Mouse (Mus musculus): ENCODE measurements around the gene Cpe. TPM values are rescaled to one million over a fixed set of nuclear protein-coding genes. Genes with fewer than 3 reads are reported as not detected.

The Cpe gene
- polyA plus RNA-seq, 1 experiment from 2014 or later, result 723 TPM

DNA sequence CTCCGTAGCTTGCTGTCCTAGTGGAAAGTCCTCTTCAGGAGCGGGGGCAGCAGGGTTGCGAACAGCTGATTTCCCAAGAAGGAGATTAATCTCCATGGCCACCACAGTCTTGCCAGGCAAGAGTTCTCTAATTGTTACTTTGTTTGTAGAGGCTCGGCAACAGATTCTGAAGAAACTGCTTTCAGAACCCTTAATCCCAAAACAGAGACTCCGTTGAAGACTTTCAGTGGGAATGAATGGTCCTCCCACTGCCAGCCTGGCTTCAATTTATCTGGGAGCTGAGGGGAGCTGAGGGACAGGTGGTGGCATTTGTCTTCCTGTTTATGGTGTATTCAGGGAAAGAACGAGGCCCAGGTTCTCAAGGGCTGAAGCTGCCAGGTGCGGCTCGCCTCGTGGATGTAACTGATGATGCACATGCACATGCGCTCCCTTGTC, 68.2 kb downstream of the Cpe start:
- no peaks in the 10 kb centered on the region for H3K27me3 ChIP-seq
- no peak overlapping the region for H3K9ac ChIP-seq
- H3K4me2 ChIP-seq, result no peak overlapping the region
- no peak overlapping the region for H3K4me3 ChIP-seq
- 48% methylated on average over 10 of the region's 10 CpGs for WGBS
- H3K36me3 ChIP-seq, result no peaks in the 10 kb centered on the region
- H3K4me1 ChIP-seq (replicated peaks), result peaks cover 20% of the 10 kb centered on the region
- ATAC-seq (ENCODE audit: low FRiP score, low read depth), result no peak
- H3K27ac ChIP-seq (replicated peaks), result peak overlapping the region; percentile 36
- no peaks in the 10 kb centered on the region for H3K9me3 ChIP-seq

- no peak overlapping the region for H3K9ac ChIP-seq
- no peaks in the 10 kb centered on the region for H3K9me3 ChIP-seq
- no peak for ATAC-seq (ENCODE audit: low FRiP score, low read depth)
- H3K4me3 ChIP-seq, result no peak overlapping the region
- WGBS, result 65% methylated on average over 7 of the region's 7 CpGs
- H3K4me2 ChIP-seq, result no peak overlapping the region
- no peak overlapping the region; the same call in 1 of the 2 replicates for H3K27ac ChIP-seq (replicated peaks)
- H3K4me1 ChIP-seq (replicated peaks), result peaks cover 19% of the 10 kb centered on the region
- H3K27me3 ChIP-seq, result no peaks in the 10 kb centered on the region
- peaks cover 6% of the 10 kb centered on the region for H3K36me3 ChIP-seq
Measured at GRCm38 (mm10) chr8:64620365-64621150, 72.3 kb downstream of the Cpe start.

DNA sequence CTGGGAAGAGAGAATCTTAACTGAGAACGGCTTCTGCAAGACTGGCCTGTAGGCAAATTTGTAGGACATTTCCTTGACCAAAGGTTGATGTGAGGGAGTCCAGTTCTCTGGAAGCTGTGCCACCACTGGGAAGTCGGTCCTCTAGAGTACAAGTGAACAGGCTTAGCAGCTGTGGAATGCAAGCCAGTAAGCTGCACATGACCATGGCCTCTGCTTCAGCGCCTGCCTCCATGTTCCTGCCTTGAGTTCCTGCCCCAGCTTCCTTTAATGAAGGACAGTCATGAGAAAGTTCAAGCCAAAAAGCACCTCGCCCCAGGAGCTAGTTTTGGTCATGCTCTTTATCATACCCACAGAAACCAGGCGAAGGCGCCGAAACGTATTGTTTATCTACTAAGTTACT, 73.2 kb downstream of the Cpe start:
- no peak overlapping the region for H3K4me3 ChIP-seq
- peaks cover 12% of the 10 kb centered on the region for H3K4me1 ChIP-seq (replicated peaks)
- no peak overlapping the region for H3K9ac ChIP-seq
- ATAC-seq (ENCODE audit: low FRiP score, low read depth), result no peak
- H3K9me3 ChIP-seq, result no peaks in the 10 kb centered on the region
- H3K27me3 ChIP-seq, result no peaks in the 10 kb centered on the region
- H3K36me3 ChIP-seq, result peaks cover 12% of the 10 kb centered on the region
- H3K4me2 ChIP-seq, result no peak overlapping the region
- no peak overlapping the region for H3K27ac ChIP-seq (replicated peaks)
- WGBS, result 94% methylated on average over 8 of the region's 8 CpGs

DNA sequence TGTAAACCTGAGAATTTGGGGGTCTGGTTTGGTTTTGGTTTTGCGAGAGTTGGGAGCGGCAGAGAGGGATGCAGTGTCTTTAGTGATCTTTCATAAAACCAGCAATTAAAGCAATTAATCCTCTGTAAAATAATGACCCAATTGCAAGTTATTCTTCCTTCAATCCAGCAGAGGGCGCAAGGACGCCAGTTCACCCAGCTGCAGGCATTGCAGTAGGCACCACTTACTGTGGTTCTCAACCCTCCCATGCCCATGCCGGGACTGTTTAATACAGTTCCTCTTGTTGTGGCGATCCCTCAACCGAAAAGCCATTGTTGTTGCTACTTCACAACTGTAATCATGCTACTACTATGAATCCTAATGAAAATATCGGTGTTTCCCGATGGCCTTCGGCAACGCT, 74.2 kb downstream of the Cpe start:
- no peak overlapping the region for H3K27ac ChIP-seq (replicated peaks)

GRCm38 (mm10) chr8:64616566-64616965, 76.3 kb downstream of the Cpe start:
- Histone ChIP-seq H3K4me2 (no peak overlapping the region), H3K27me3 (no peaks in the 10 kb centered on the region), H3K4me1 (replicated peaks) (peaks cover 9% of the 10 kb centered on the region; the same call in 1 of the 2 replicates), H3K9me3 (no peaks in the 10 kb centered on the region), H3K4me3 (no peak overlapping the region), H3K27ac (replicated peaks) (no peak overlapping the region), H3K36me3 (peaks cover 12% of the 10 kb centered on the region), H3K9ac (no peak overlapping the region)
- no peak for ATAC-seq (ENCODE audit: low FRiP score, low read depth)
- 92% methylated on average over 3 of the region's 3 CpGs for WGBS

More for the DNA sequence above, 74.2 kb downstream of the Cpe start:
- H3K4me3 ChIP-seq, result no peak overlapping the region
- no peak overlapping the region for H3K9ac ChIP-seq
- peaks cover 12% of the 10 kb centered on the region for H3K36me3 ChIP-seq
- ATAC-seq (ENCODE audit: low FRiP score, low read depth), result peak; percentile 68
- WGBS, result 54% methylated on average over 11 of the region's 11 CpGs
- peaks cover 9% of the 10 kb centered on the region; the same call in 1 of the 2 replicates for H3K4me1 ChIP-seq (replicated peaks)
- no peak overlapping the region for H3K4me2 ChIP-seq
- H3K27me3 ChIP-seq, result no peaks in the 10 kb centered on the region
- H3K9me3 ChIP-seq, result no peaks in the 10 kb centered on the region

- H3K4me2 ChIP-seq, result no peak overlapping the region
- no peak overlapping the region for H3K9ac ChIP-seq
- no peak for ATAC-seq (ENCODE audit: low FRiP score, low read depth)
- peaks cover 4% of the 10 kb centered on the region; the same call in 1 of the 2 replicates for H3K4me1 ChIP-seq (replicated peaks)
- 92% methylated on average over 4 of the region's 4 CpGs for WGBS
- no peaks in the 10 kb centered on the region for H3K27me3 ChIP-seq
- H3K9me3 ChIP-seq, result no peaks in the 10 kb centered on the region
- H3K4me3 ChIP-seq, result no peak overlapping the region
- H3K36me3 ChIP-seq, result peaks cover 13% of the 10 kb centered on the region
- no peak overlapping the region for H3K27ac ChIP-seq (replicated peaks)
Measured at GRCm38 (mm10) chr8:64615459-64615858, 77.4 kb downstream of the Cpe start.

DNA sequence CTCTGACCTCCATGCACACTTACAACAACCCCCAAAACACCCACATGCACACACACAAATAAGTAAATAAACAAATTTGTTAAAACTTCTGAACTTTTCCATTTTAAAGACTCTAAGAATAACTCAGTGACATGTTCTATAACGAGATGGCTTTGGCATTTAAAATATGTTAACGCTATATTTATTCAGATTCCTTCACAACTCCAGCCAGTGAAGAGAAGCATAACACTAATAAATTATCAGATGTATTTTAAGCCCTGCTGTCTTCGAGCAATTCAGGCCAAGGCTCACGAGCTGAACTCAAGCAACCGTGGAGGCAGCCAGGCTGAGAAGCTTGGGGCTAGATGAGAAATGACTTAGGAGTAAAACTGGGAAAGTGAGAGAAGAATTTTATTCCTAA, 79.2 kb downstream of the Cpe start:
- Histone ChIP-seq H3K4me3 (no peak overlapping the region), H3K9me3 (no peaks in the 10 kb centered on the region), H3K4me1 (replicated peaks) (no peaks in the 10 kb centered on the region), H3K36me3 (peaks cover 23% of the 10 kb centered on the region), H3K27me3 (no peaks in the 10 kb centered on the region), H3K27ac (replicated peaks) (no peak overlapping the region), H3K4me2 (no peak overlapping the region), H3K9ac (no peak overlapping the region)
- no peak for ATAC-seq (ENCODE audit: low FRiP score, low read depth)
- 73% methylated on average over 5 of the region's 5 CpGs for WGBS

- Histone ChIP-seq H3K4me2 (no peak overlapping the region), H3K27ac (replicated peaks) (no peak overlapping the region), H3K36me3 (peaks cover 33% of the 10 kb centered on the region), H3K27me3 (no peaks in the 10 kb centered on the region), H3K9me3 (no peaks in the 10 kb centered on the region), H3K4me3 (no peak overlapping the region), H3K9ac (no peak overlapping the region), H3K4me1 (replicated peaks) (no peaks in the 10 kb centered on the region)
- WGBS, result 66% methylated on average over 11 of the region's 11 CpGs
- no peak for ATAC-seq (ENCODE audit: low FRiP score, low read depth)
Measured at GRCm38 (mm10) chr8:64611210-64611974, 81.5 kb downstream of the Cpe start.

GRCm38 (mm10) chr8:64608931-64609330, 83.9 kb downstream of the Cpe start:
- Histone ChIP-seq H3K27ac (replicated peaks) (no peak overlapping the region), H3K36me3 (peaks cover 48% of the 10 kb centered on the region)
- no peak for ATAC-seq (ENCODE audit: low FRiP score, low read depth)

DNA sequence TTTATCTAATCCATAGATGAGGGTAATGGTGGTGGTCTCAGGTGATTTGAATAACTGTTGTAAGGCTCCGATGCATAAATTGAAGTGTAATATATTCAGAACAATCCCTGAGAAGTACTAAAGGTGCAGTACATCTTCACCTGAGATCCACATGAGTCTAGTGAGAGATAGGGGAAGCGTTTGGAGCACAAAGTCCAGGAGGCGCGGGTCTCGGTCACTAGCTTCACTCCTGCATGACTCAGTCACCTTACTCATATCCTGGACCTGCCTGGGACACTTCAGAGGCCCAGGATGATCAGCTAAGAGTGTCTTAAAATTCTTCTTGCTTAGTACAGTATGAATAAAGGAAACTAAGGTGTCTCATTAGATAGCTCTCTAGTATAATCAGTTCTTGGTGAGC, 86.8 kb downstream of the Cpe start:
- peaks cover 69% of the 10 kb centered on the region for H3K36me3 ChIP-seq
- H3K4me1 ChIP-seq (replicated peaks), result no peaks in the 10 kb centered on the region
- no peak overlapping the region for H3K4me2 ChIP-seq
- no peaks in the 10 kb centered on the region for H3K27me3 ChIP-seq
- H3K9me3 ChIP-seq, result no peaks in the 10 kb centered on the region
- H3K9ac ChIP-seq, result no peak overlapping the region
- 98% methylated on average over 5 of the region's 5 CpGs for WGBS
- no peak for ATAC-seq (ENCODE audit: low FRiP score, low read depth)
- no peak overlapping the region for H3K4me3 ChIP-seq
- no peak overlapping the region for H3K27ac ChIP-seq (replicated peaks)

More at GRCm38 (mm10) chr8:64608931-64609330, 83.9 kb downstream of the Cpe start:
- no peaks in the 10 kb centered on the region for H3K4me1 ChIP-seq (replicated peaks)
- H3K4me2 ChIP-seq, result no peak overlapping the region
- no peaks in the 10 kb centered on the region for H3K9me3 ChIP-seq
- no peaks in the 10 kb centered on the region for H3K27me3 ChIP-seq
- H3K9ac ChIP-seq, result no peak overlapping the region
- H3K4me3 ChIP-seq, result no peak overlapping the region
- 89% methylated on average over 16 of the region's 16 CpGs for WGBS

DNA sequence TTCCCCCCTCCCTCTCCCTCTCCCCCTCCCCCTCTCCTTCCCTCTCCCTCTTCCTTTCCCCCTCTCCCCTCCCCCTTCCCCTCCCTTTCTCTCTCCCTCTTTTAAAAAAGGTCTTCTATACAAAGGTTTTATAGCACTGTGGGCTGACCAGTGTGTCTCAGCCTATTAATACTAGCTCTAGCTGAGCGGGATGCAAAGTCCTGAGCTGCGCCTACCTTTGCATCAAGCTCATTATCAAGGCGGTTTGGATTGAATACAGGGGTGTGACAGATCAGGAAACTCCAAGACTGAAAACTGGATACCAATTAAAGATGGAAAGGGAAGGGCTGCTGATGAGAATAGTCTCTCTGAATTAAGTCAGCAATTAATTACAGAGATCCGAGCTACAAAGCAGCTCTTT, 94.6 kb downstream of the Cpe start:
- H3K27me3 ChIP-seq, result no peaks in the 10 kb centered on the region
- no peaks in the 10 kb centered on the region for H3K9me3 ChIP-seq
- no peak for ATAC-seq (ENCODE audit: low FRiP score, low read depth)
- H3K27ac ChIP-seq (replicated peaks), result no peak overlapping the region
- H3K36me3 ChIP-seq, result peaks cover 32% of the 10 kb centered on the region
- no peak overlapping the region for H3K9ac ChIP-seq
- 70% methylated on average over 4 of the region's 4 CpGs for WGBS
- no peaks in the 10 kb centered on the region for H3K4me1 ChIP-seq (replicated peaks)
- no peak overlapping the region for H3K4me2 ChIP-seq
- no peak overlapping the region for H3K4me3 ChIP-seq
